Mouse (Mus musculus) embryonic fibroblast, embryonic 13.5 days (primary cell): ENCODE results near the gene Adgrb3. TPM values are rescaled to one million over a fixed set of nuclear protein-coding genes. Genes with fewer than 3 reads are reported as not detected.

Experiments used
- H3K27ac ChIP-seq: 2 replicates; pipeline ENCODE4 v1.5.1; 2012; ENCODE audit warnings: low read length, control low read depth, inconsistent platforms; ENCODE audit not compliant: insufficient read depth
- H3K4me1 ChIP-seq: 2 replicates; pipeline ENCODE4 v1.6.1; 2011; ENCODE audit warnings: low read length; ENCODE audit not compliant: control insufficient read depth, insufficient read depth
- H3K4me3 ChIP-seq: 2 replicates; pipeline ENCODE4 v1.5.1; 2011; ENCODE audit warnings: mild to moderate bottlenecking, control low read depth, low read length; ENCODE audit not compliant: insufficient read depth
- CTCF ChIP-seq: IDR thresholded peaks from 2 replicates; pipeline ENCODE4 v1.5.1; 2011; ENCODE audit warnings: mild to moderate bottlenecking, control low read depth, low read length, moderate library complexity, borderline replicate concordance; ENCODE audit not compliant: insufficient read depth
- POLR2A ChIP-seq: IDR thresholded peaks from 2 replicates; pipeline ENCODE4 v1.6.1; 2011; ENCODE audit warnings: low read depth, mild to moderate bottlenecking, control low read depth, low read length, moderate library complexity
- polyA plus RNA-seq: library from polyadenylated mRNA; stranded (reverse); fragments of >200 nt; gene quantifications from 2 replicates; pipeline ENCODE4 v1.2.4, GENCODE M21; 2011; ENCODE audit warnings: low read depth; ENCODE audit not compliant: missing spikeins, insufficient read length

Gene Adgrb3
- polyA plus RNA-seq, 1 experiment, result not detected

DNA sequence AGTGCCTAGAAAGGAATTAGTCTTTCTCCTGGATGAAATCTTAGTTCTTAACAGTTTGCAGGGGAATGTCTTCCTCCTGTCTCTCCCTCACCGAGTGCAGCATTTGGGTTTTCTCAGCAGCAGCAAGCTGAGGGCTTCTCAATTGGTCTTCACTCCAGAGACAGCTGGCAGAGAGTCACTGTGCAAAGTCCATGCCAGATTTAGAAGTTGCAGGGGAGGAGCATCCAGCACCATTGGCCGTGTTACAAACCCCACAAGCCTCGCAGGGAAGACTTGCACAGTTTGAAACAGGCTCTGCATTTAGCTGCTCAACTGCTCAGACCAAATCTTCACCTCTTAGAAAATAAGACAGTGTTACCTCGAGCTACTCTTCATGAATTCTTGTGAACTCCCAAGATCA lies 724.1 kb downstream of the Adgrb3 start:
- Histone ChIP-seq H3K27ac (no peak overlapping the region), H3K4me3 (no peak overlapping the region), H3K4me1 (no peaks in the 10 kb centered on the region)
- TF ChIP-seq POLR2A, result no peak
- TF ChIP-seq CTCF, result no peak

DNA sequence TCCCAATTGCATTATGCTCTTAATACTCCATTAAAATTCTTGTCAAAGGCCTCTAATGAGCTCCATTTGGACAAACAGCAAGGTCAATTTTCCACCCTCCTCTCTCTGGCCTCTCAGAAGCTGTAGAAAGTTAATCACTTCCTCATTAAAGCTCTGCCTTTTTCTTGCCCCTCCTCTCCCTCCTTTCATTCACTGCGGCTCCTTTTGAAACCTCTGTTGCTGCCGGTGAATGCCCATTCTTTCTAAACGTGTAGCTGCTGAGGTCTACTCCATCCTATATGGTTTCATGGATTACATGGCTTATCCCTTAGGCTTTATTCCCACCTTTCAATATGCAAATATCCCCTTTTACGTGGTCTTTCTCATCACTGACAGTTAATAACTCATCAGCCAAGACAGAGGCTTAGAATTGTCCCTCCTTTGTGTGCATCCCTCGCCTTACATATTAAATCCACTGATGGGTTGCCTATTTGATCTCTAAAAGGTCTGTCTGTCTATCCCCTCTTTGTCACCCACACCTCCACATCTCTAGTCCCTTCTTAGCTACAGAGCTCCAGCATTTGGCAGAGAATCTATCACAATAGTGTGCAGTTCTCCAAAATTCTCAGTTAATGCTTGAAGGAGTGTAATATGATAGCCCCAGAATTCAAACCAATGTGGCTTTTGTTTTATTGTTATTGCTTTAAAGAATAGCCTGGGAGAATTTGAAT lies 741.3 kb downstream of the Adgrb3 start:
- H3K4me3 ChIP-seq, result no peak overlapping the region
- H3K27ac ChIP-seq, result no peak overlapping the region
- no peaks in the 10 kb centered on the region for H3K4me1 ChIP-seq
- TF ChIP-seq POLR2A (no peak), CTCF (no peak)

GRCm38 (mm10) chr1:25085616-25086372 lies 743.7 kb downstream of the Adgrb3 start:
- Histone ChIP-seq H3K4me1 (no peaks in the 10 kb centered on the region), H3K4me3 (no peak overlapping the region), H3K27ac (no peak overlapping the region)
- no peak for TF ChIP-seq POLR2A
- no peak for TF ChIP-seq CTCF

GRCm38 (mm10) chr1:25082377-25082776 lies 747.1 kb downstream of the Adgrb3 start:
- no peak overlapping the region for H3K27ac ChIP-seq
- no peaks in the 10 kb centered on the region for H3K4me1 ChIP-seq
- TF ChIP-seq CTCF (no peak), POLR2A (no peak)
- H3K4me3 ChIP-seq, result no peak overlapping the region

DNA sequence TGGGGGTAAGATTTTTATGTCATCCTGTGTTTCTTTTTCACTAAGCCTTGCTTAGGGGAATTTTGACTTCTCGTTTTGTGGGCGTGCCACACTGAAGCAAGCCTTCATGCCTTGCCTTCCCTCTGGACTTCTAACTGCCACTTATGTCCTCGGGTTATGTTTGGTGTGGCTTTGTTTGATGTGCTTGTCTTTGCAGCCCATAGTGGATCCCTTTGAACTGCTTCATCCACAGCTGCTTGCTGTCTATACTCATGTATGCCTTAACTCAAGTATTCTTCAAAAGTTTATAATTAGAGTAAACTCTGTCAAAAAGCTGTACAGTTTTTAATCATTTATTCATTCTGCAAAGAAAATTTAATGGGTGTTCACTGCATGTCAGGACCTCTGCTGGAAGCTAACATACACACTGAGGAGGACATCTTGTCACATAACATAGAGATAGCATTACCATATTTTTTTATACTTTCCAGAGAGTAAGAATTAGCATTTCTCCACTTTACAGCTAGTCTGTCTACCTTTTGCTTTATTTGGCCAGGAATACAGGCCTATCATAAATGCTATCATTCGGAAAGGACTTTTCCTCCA lies 748.1 kb downstream of the Adgrb3 start:
- TF ChIP-seq POLR2A, result no peak
- TF ChIP-seq CTCF, result no peak
- Histone ChIP-seq H3K4me3 (no peak overlapping the region), H3K4me1 (no peaks in the 10 kb centered on the region), H3K27ac (no peak overlapping the region)

- Histone ChIP-seq H3K27ac (no peak overlapping the region), H3K4me1 (no peaks in the 10 kb centered on the region), H3K4me3 (no peak overlapping the region)
- TF ChIP-seq POLR2A (no peak), CTCF (no peak)
Measured at GRCm38 (mm10) chr1:25079395-25079794, 750.1 kb downstream of the Adgrb3 start.

DNA sequence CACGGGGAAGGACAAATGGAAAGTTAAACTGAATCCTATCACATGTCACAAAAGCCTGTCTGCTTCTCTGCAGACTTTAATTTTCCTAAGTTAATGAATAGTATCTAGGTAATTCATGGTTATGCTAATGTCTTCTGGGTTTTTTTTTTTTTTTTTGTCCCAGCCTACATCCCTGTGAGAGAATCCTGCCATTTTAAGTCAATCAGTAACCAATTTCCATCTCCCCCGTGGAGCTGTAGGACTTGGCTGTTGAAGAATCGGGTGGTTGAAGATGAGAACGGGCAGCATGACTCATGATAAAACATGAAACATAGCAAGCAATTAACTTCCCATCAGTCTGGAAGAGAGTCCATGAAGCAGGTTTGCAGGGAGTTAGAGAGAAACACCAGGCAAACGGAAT lies 753.6 kb downstream of the Adgrb3 start:
- Histone ChIP-seq H3K27ac (no peak overlapping the region), H3K4me3 (no peak overlapping the region), H3K4me1 (no peaks in the 10 kb centered on the region)
- no peak for TF ChIP-seq CTCF
- no peak for TF ChIP-seq POLR2A

GRCm38 (mm10) chr1:25063964-25064363 lies 765.5 kb downstream of the Adgrb3 start:
- no peak overlapping the region for H3K4me3 ChIP-seq
- no peaks in the 10 kb centered on the region for H3K4me1 ChIP-seq
- TF ChIP-seq POLR2A (no peak), CTCF (no peak)
- no peak overlapping the region for H3K27ac ChIP-seq

DNA sequence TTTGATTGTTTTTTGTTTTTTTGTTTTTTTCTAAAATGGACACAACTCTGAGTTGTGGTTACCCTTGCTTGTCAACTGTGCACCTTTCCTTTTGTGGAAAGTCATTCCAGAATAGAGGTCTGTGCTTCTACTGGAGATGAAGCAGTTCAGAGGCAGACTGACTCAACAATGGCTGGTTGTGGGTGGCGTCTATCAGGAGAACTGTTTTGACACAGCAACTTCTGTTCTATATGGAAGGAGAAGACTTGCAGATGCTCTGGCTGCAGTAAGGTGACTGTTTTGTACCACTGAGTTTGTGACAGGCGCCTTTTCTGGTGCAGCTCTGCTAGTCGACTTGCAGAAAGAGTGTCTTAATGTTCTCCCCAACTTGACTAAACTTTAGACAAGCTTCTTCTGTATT lies 768.6 kb downstream of the Adgrb3 start:
- Histone ChIP-seq H3K4me1 (no peaks in the 10 kb centered on the region), H3K27ac (no peak overlapping the region), H3K4me3 (no peak overlapping the region)
- no peak for TF ChIP-seq POLR2A
- no peak for TF ChIP-seq CTCF

- TF ChIP-seq CTCF (no peak), POLR2A (no peak)
- Histone ChIP-seq H3K27ac (no peak overlapping the region), H3K4me1 (no peaks in the 10 kb centered on the region), H3K4me3 (no peak overlapping the region)
Measured at GRCm38 (mm10) chr1:25060191-25060590, 769.3 kb downstream of the Adgrb3 start.
